Mouse (Mus musculus): ENCODE measurements around the gene Csrnp3.

Gene Csrnp3

DNA sequence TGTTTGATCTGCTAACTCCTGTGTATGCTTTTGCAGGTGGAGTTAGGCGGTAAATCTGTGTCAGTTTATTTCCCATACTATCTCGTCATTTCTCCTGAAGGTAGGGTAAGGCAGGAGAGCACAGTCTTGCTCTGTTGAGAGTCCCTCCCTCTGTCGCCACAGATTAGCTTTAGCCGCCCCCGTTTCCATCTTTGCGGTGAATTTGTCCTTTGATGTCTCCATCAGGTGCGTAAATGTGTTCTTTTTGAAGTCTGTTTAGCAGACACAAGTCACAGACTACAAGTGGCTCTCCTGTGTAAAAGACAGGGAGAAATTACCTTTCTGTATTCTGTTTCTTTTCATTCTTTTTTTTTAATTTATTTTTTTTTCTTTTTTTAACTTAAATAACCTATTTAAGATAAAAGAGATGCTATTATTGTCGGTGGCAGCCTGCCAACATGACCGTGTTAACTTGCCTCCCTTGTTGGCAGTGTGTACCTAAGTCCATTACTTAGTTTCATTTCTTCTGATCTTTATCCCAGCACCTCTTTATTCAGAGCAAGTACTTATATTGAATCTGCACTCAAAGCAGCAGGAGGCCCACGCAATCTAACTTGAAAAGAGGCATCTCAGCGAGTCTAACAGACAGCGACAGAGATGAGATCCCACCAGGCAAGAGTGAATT lies 25.5 kb downstream of the Csrnp3 start:
- in situ Hi-C loops (cut with MseI, MboI), result no loop called here

DNA sequence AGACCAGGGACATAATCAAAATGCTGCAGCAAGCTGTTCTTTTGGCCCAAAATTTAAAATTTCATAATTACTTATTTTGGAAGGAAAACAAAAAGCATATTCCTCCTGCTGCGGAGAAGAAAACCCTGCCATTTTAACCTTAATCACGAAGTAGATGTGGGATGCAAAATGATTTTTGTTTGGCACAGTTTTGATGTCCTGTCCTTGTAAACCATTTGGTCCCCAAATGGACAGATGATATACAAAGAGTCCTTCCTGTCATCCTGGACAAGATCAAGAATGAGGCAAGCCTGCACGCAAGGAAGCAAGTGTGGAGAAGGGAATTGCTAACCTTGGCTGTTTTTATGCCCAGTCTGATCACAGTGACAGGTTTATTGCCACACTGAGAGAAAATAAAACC lies 46.0 kb downstream of the Csrnp3 start:
- in situ Hi-C loops (cut with MseI, MboI), result no loop called here

GRCm38 (mm10) chr2:65893241-65893640 lies 47.7 kb downstream of the Csrnp3 start:
- in situ Hi-C loops (cut with MseI, MboI), result no loop called here

- in situ Hi-C loops (cut with MseI, MboI), result no loop called here
Observed at GRCm38 (mm10) chr2:65894299-65894698, 48.7 kb downstream of the Csrnp3 start.

DNA sequence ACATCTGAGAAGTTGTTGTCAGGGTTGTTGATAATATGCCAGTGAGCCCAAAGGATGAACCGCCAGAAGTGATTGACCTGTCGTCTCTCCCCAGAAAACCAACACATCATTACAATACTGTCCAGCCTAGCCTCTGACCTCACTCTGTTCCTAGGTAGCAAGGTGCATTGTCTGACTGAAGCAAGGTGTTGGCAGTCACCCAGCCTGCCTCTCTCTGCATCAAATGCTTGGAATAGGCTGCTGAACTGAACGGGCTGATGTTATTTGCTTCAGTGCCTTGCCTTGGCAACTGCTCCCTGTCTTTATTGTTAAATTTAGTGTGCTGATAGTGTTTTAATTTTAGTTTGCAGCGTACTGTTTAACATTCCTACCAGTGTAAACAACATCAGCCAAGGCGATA lies 51.0 kb downstream of the Csrnp3 start:
- in situ Hi-C loops (cut with MseI, MboI), result no loop called here

DNA sequence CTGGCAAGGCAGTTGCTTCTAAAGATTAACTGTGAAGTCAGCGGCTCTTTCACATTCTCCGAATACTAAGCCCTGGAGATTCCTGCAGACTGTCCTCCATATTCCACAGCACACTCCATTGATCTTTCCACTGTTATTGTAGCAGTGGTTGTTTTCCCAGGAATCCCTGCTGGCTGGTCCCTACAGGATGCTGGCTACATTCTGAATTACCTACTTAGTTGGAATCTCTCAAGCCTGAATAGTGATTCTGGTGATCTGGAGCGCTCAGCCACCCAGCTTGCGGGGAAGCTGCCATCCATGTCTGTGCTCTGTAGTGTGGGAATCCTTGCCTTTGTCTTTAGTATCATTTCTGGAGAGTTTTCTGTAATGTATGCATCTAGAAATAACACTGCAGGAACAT lies 51.5 kb downstream of the Csrnp3 start:
- in situ Hi-C loops (cut with MseI, MboI), result no loop called here

DNA sequence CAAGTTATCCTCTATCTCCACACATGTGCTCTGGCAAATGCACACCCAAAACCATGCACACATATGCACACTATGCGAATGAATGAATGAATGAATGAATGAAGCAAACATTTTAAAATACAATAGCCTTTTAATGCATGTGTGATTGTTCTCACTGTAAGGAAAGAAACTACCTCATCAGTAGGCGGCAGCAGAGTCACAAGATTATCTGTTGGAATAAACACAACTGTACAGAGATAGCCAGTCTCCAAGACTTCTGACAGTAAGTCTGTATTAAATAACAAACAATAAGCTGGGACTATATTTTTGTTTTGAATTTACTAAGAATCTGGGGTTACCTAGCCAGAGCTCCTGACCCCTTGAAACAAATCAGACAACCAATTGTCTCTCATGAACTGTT lies 53.9 kb downstream of the Csrnp3 start:
- in situ Hi-C loops (cut with MseI, MboI), result no loop called here

DNA sequence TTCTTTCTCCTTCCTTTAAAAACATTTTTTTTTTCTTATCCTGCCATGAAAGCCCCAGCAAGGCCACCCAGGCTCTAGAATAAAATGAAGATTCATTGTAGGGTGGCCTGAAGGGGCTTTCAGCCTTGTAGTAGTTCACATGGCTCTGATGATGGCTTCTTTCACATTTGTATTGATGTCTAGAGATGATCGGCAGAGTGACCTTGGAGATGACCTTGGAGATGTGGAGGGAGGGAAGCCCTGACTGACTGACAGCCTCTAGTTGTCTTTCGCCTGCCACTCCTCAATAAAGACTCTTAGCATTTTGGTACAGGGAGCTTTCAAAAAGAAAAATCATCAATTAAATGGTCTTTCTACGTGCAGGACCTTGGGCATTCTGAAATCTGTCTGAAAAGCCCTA lies 63.0 kb downstream of the Csrnp3 start:
- in situ Hi-C loops (cut with MseI, MboI), result no loop called here

- in situ Hi-C loops (cut with MseI, MboI), result no loop called here
Observed at GRCm38 (mm10) chr2:65909724-65910521, 64.4 kb downstream of the Csrnp3 start.

DNA sequence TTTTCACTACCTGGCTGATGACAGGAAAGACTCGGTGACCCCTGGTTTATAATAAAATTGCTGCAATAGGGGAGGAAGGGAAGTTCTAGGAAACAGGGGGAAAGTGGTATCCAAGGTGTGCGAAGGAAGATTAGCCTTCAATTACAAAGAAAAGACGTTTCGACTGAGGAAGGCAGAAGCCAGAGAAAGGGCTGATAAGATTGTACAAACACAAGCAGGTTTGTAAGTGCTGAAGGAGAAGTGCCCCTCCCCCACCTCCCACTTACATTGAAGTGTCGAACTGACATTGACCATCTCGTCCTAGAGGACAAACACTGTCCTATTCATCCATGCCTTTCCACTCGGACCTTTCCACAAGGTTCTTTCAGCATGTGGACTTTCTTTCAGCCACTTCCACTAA lies 70.4 kb downstream of the Csrnp3 start:
- in situ Hi-C loops (cut with MseI, MboI), result no loop called here

DNA sequence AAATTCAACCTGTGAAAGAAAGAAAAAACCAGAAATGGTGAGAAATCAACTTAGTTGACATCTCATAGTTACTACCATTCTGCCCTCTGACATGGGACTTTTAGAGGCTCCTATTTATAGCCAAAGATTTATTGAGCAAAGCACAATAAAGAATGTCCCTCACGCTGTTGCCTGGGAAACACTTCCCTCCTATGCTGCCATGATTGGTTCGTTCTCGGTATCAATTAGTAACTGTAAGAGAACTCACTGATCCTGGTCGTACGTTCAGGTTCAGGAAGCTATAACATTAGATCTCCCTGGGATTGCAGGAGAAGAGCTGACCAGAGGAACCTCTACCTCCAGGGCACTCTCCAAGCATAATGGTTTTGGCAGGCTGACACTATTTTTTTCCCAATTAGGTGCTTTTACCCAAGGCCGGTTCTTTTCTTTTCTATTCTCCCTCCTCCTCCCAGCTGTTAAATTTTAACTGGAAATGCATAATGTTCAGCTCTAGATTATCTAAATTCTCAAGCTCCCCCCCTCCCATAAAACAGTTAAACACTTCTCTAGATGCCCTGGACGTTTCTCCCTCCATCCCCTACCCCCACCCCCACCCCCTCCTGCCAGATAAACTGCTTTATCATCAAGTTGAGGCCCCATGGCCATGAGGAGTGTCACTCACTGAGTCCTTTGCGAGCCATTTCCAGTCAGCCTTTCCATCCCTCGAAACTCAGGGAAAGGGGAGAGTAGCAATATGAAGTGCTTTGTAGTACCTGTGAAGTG lies 75.3 kb downstream of the Csrnp3 start:
- in situ Hi-C loops (cut with MseI, MboI), result no loop called here

- in situ Hi-C loops (cut with MseI, MboI), result no loop called here
Observed at GRCm38 (mm10) chr2:65925363-65925941, 79.9 kb downstream of the Csrnp3 start.

- in situ Hi-C loops (cut with MseI, MboI), result no loop called here
Observed at GRCm38 (mm10) chr2:65926935-65927708, 81.6 kb downstream of the Csrnp3 start.

DNA sequence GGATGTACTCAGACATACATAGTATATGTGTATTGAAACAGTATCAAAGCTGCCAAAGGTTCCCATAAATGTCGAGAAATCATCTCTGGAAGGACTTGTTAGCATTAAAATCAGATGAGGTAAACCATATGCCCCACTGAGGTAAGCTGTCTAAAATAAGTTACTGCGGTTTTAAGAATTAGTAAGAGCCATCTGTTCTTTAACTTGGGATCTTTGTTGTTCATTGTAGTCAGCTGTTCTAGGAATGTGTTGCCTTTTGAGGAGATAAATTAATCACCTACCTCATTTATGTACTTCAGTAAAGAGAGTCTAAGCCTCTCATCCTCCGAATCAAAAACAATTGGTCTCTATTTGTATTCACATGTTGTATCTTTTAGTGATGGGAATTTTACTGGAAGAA lies 83.7 kb downstream of the Csrnp3 start:
- in situ Hi-C loops (cut with MseI, MboI), result no loop called here

DNA sequence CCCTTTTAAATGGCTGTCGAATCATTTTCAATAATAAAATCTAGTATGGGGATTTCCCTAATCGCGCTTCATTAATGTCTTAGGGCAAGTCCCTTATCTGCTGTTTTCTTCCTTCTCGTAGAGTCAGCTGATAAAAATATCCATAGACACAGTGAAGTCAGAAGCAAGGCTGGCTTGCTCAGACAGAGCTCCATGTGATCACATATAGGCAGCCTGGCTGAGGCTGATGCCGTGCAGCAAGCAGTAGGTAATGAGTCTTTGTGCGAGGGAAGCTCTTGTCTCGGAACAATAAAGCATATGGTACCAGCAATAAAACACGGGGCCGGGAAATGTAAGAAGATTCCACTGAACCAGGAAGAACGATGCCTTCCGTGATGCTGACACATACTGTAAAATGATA lies 84.4 kb downstream of the Csrnp3 start:
- in situ Hi-C loops (cut with MseI, MboI), result no loop called here

DNA sequence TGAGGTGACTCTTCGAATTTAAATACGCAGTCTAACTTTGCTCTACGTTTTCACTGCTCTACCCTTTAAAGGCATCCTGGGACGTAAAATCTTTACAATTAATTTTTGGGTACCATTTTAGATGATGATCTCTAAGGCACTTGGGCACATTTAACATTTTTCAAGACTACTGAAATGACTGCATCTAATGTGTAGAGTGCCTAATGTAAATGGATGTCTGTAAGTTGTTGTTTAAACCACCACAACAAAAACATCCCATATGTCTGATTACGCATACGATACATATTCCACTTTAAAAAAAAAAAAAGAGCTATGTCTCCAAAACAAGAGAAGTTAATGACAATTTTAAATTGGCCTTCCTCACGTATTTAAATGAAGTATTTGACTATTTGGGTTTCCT lies 85.7 kb downstream of the Csrnp3 start:
- in situ Hi-C loops (cut with MseI, MboI), result no loop called here

GRCm38 (mm10) chr2:65931841-65932311 lies 86.3 kb downstream of the Csrnp3 start:
- in situ Hi-C loops (cut with MseI, MboI), result no loop called here

DNA sequence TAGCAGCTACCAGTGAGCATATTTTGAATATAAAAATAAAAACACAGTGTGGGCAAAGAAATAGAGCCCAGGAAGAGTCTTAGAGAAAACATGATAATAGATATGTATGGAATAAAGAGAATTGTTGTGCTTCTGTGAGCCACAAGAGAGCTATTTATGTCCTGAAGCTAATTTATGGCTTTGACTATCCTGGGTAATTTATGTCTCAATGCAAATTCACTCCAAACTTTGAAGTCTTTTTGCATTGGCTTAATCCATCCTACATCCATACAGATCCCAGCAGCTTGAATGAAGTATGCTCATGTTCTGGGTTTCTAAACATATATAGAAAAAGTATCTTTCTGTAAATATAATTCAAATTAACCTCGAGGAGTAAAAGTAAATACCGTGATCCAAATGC lies 88.5 kb downstream of the Csrnp3 start:
- in situ Hi-C loops (cut with MseI, MboI), result no loop called here

DNA sequence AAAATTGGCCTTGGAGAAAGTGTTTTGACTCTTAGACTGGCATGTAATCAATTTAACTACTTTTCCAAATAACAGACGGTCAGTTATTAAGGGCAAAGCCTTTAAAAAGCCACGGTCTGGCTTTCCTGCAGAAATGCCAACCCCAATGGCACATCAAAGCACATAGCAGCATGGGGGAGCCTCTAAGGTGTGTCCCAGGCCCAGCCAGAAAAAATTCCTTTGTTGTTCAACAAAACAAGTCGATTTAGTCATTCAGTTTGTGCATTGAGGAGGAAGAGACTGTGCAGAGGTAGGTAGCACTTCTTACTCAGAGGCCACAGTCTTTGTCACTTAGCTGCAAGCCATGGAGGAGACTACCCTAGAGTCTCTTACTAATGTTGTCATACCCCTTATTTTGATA lies 93.3 kb downstream of the Csrnp3 start:
- in situ Hi-C loops (cut with MseI, MboI), result no loop called here

GRCm38 (mm10) chr2:65940351-65940750 lies 94.8 kb downstream of the Csrnp3 start:
- in situ Hi-C loops (cut with MseI, MboI), result no loop called here

GRCm38 (mm10) chr2:65942346-65942745 lies 96.8 kb downstream of the Csrnp3 start:
- in situ Hi-C loops (cut with MseI, MboI), result no loop called here

Measured in mouse trophoblast stem cell (cell line).